Mouse (Mus musculus) lung, adult 2 months (tissue): ENCODE data around the gene Eps15. TPM values are rescaled to one million over a fixed set of nuclear protein-coding genes. Genes with fewer than 3 reads are reported as not detected.

Experiments
- DNase-seq: peaks from one replicate; pipeline ENCODE4 v3.0.0; 2022
- H3K4me1 ChIP-seq: fragments of 200-500 bp; 2 replicates; pipeline ENCODE4 v1.6.1; 2011; ENCODE audit warnings: low read length; ENCODE audit not compliant: control insufficient read depth, insufficient read depth
- H3K4me3 ChIP-seq: fragments of 200-500 bp; replicated peaks from 2 replicates; pipeline ENCODE3; 2011; ENCODE audit warnings: low read depth, mild to moderate bottlenecking, control low read depth, low read length; ENCODE audit errors: extremely low read depth
- CTCF ChIP-seq: fragments of 200-500 bp; IDR thresholded peaks from 2 replicates; pipeline ENCODE4 v1.5.1; 2011; ENCODE audit warnings: mild to moderate bottlenecking, low read length, control low read depth; ENCODE audit not compliant: insufficient read depth
- POLR2A ChIP-seq: fragments of 200-500 bp; IDR thresholded peaks from 2 replicates; pipeline ENCODE4 v1.6.1; 2011; ENCODE audit warnings: low read depth, mild to moderate bottlenecking, control low read depth, low read length, borderline replicate concordance; ENCODE audit errors: extremely low read depth
- WGBS: fragments of 180-500 bp; shearing (Covaris S2); methylation state at CpG from one replicate; pipeline ENCODE4 v1.1.7; 2018; 5-methylcytosine and 5-hydroxymethylcytosine counted together
- polyA plus RNA-seq: library from polyadenylated mRNA; depleted of rRNA; stranded (reverse); fragments of >200 nt; gene quantifications from 2 replicates; pipeline ENCODE4 v1.2.3, GENCODE M21; 2012; rRNA removed

Eps15 gene
- polyA plus RNA-seq: 11.0 and 18.9 TPM in 2 replicates

DNA sequence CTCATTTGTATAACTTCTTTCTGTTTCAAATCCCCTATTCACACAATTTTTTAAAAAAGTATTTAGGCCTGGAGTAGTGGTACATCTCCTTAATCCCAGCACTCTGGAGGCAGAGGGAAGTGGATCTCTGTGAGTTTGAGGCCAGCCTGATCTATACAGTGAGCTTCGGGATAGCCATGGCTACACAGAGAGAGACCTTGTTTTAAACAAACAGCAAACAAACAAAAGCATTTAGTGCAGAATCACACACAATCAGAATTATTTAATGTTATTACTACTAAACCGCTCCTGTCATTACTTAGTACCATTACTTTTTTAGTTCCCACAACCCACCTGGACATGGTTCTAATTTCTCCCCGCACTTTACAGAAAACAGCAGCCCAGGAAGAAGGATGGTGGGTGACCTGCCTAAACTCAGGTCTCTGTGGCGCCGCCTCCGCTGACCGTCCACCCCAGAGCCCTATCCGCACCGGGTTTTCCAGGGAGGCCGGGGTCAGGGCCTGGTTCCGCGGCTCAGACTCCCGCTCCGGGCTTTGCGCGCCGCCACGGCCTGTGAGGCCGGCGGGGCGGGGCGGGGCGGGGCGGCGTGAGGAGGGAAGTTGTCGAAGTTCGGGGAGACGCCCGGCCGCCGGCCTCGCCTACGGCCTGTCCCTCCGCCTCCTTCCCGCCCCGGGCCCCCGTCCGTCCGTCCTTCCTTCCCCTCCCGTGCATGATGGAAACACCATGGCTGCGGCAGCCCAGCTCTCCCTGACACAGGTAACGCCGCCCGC lies at the start of gene Eps15:
Eps15 (plus strand) TSS at position 580 of the 770 bp plus-strand sequence.
- Histone ChIP-seq H3K4me1 (peaks cover 12% of the 10 kb centered on the region), H3K4me3 (peak within 1 kb of the TSS; percentile 86)
- peak; percentile 94 for DNase-seq
- 2% methylated on average over 42 of the region's 44 CpGs for WGBS
- TF ChIP-seq CTCF: no peak
- TF ChIP-seq POLR2A: peak; percentile 67; the same call in 1 of the 2 replicates

DNA sequence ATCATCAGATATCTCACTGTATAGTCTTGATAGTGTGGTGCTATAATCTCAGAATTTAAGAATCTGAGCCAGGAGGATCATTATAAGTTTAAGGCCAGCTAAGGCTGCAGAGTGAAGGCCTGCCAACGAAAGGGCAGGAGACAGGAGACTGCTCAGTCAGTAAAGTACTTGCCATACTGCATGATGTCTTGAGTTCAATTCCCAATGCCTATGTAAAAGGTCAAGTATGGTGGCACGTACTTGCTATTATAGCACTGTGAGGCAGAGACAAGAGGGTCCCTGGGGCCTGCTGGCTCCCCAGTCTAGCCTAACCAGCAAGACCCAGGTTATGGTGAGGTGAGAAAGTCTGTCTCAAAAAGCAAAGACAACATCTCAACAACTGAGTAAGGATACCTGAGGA lies 45.9 kb upstream of the Eps15 start, which contains the start of gene Calr4:
Calr4 (plus strand) TSS at position 301 of the 400 bp plus-strand sequence.
- 79% methylated on average over 2 of the region's 2 CpGs for WGBS
- H3K4me3 ChIP-seq: no peak within 1 kb of the TSS

DNA sequence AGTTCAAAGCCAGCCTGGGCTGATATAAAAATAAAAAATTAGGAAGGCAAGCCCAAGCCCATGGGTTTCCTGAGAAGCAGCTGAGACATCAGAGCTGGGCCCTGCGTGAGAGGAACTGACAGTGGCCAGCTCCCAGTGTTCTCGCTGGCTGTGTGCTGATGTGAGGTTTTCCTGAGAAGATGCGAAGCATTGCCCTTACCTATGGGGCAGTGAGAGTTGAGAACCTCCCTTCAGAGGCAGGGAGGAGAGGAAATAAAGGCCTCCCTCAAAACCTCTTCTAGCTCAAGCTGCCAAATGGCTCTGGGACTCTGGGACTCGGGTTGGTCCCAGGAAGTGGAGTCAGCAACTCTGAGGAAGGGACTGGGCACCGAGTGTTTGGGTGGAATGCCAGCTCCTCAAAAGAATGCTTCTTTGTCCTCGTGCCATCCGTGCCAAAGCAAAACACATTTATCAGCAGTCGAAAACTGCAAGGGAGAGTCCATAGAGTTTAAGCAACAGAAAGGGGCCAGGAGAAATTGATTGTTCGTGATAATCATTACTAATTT lies 45.2 kb upstream of the Eps15 start:
- 43% methylated on average over 9 of the region's 9 CpGs for WGBS

More for the DNA sequence above, 45.9 kb upstream of the Eps15 start, which contains the start of gene Calr4:
- no peaks in the 10 kb centered on the region for H3K4me1 ChIP-seq
- no peak for TF ChIP-seq CTCF
- TF ChIP-seq POLR2A: no peak
- no peak for DNase-seq

DNA sequence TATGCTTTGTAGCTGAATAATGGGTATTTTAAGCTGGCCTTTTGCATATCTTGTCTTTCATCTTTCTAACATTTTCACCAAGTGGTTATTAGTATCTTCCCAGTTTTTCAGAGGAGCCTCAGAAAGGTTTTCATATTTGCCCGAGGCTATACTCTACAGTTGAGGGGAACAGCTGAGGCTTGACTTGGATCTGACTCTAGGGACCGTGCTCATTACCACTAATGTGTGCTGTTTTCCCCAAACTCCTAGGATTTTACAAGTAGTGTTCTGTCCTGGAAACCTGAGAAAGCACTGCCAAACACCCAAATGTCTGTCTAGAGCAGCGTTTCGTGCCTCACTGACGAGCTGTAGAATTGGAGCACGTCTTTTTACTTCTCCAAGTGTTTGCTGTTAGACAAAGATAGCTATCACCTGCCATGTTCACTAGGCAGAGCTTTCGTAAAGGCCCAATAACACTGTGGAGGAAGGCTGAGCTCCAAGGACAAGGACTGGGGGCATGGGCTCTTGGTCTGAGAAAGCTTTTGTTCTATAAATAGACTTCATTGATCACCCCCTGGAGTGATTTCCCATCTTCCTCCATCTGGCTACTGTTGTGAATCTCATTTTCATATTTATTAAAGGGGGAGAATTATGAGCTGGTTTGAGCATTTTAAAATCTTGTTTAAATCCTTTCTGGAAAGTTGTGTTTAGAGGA lies 43.7 kb upstream of the Eps15 start:
- no peak overlapping the region for H3K4me3 ChIP-seq
- 84% methylated on average over 7 of the region's 7 CpGs for WGBS
- H3K4me1 ChIP-seq: no peaks in the 10 kb centered on the region
- TF ChIP-seq CTCF: no peak
- TF ChIP-seq POLR2A: no peak
- no peak for DNase-seq

More for the DNA sequence above, 45.2 kb upstream of the Eps15 start:
- no peak overlapping the region for H3K4me3 ChIP-seq
- H3K4me1 ChIP-seq: no peaks in the 10 kb centered on the region
- TF ChIP-seq CTCF (no peak), POLR2A (no peak)
- no peak for DNase-seq

DNA sequence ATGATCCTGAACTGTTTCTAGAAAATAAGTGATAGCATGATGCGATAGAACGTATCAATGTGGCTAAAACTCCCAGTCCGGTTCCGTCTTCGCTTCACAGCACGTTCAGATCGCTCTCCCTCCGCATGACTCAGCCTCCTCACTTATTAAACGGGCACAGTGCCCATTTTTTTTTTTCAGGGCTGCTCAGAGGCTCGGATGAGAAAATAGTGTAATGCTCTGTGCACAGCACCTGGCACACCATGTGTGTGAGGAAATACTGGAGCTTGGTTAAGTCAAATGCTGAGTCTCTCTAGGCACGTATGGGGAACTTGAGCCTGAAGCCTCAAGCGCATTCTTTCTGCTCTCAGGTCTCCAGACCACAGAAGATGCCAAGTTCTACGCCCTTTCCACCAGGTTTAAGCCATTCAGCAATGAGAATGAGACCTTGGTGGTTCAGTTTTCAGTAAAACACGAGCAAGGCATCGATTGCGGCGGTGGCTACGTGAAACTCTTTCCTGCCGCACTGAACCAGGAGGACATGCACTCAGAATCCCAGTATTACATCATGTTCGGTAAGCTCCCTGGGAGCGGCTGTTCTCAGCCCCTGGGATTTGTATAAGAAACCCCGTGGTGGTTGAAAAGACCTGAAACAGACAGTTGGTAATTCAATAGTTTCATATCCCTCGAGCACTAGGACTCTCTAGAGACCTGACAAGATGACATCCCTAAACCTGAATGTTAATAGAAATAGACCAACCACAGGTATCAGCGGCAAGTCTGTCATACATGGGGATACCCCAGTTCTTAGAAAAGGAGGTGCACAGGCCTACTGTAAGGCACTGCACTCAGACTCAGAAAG lies 41.4 kb upstream of the Eps15 start:
- TF ChIP-seq POLR2A (no peak), CTCF (no peak)
- 78% methylated on average over 24 of the region's 24 CpGs for WGBS
- DNase-seq: no peak
- H3K4me1 ChIP-seq: no peaks in the 10 kb centered on the region
- H3K4me3 ChIP-seq: no peak overlapping the region

DNA sequence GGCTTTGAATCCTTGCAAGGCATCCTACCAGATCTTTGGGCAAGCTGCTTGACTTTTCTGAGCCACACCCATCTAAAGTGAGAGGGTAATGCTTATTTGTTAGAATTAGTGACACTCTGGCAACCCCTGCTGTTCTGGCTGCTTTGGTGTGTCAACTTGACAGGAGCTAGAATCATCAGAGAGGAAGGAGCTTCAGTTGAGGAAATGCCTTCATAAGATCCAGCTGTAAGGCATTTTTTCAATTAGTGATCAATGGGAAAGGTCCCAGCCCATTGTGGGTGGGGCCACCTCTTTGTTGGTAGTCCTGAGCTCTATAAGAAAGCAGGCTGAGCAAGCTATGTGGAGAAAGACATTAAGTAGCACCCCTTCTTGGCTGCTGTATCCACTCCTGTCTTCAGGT lies 38.8 kb upstream of the Eps15 start:
- DNase-seq: no peak
- TF ChIP-seq CTCF (no peak), POLR2A (no peak)
- no peak overlapping the region for H3K4me3 ChIP-seq
- H3K4me1 ChIP-seq: no peaks in the 10 kb centered on the region

DNA sequence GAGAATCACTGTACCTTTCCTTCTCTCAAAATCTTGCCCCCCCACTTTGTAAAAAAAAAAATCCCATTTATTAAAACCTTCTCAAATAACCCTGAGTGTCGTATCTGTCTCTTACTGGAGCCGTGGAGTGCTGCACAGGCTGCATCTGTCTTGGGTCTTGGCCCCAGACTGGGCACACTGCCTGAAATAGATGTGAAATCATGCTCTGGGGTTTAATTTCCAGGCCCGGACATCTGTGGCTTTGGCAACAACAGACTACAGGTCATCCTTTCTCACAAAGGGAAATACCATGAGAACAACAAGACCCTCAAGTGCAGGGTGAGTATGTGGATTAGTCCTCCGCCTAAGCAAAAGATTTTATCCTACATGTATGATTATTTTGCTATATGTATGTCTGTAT lies 38.1 kb upstream of the Eps15 start:
- no peaks in the 10 kb centered on the region for H3K4me1 ChIP-seq
- 58% methylated on average over 4 of the region's 4 CpGs for WGBS
- H3K4me3 ChIP-seq: no peak overlapping the region
- no peak for TF ChIP-seq POLR2A
- TF ChIP-seq CTCF: no peak
- DNase-seq: no peak

DNA sequence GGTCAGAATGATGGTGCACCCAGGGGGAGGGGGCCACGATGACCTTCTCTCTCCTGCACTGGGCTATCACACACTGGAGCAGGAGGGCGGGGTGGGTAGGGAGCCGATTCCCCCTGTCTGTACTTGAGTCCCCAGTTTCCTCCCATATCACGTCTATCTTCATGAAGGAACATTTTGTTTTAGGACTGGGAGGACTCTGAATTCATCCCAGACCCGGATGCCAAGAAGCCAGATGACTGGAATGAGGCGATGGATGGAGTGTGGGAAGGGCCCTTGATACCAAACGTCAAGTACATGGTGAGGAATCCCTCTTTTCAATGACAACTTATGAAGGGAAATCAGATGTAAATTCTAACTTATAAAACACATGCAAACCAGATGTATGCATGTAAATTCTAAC lies 35.6 kb upstream of the Eps15 start:
- Histone ChIP-seq H3K4me1 (no peaks in the 10 kb centered on the region), H3K4me3 (no peak overlapping the region)
- no peak for DNase-seq
- WGBS: 70% methylated on average over 7 of the region's 7 CpGs
- TF ChIP-seq CTCF (no peak), POLR2A (no peak)

DNA sequence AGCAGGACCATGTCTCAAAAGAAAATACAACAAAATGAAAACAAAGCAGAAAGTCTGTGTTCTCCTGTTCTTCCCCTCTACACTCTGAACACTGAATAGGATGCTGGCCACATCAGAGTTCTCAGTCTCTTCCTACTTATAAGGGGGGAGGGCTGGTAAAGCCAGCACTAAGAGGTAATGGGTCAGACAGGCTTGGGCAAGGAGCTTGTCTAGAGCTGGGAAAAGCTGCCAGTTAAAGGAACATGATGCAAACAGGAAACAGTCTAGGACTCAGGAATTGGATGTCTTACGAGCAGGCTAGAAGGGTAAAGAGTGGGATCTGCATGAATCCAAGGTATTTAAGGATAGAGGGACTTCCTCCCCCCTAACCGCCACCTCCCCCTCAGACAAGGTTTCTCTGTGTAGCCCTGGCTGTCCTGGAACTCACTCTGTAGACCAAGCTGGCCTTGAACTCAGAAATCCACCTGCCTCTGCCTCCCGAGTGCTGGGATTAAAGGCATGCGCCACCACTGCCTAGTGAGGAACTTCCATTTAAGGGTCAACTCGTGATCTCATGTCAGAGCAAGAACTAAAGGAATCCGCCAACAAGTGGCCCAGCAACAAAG lies 35.0 kb upstream of the Eps15 start:
- WGBS: 69% methylated on average over 6 of the region's 6 CpGs
- no peak overlapping the region for H3K4me3 ChIP-seq
- H3K4me1 ChIP-seq: no peaks in the 10 kb centered on the region
- no peak for DNase-seq
- TF ChIP-seq CTCF (no peak), POLR2A (no peak)
